ENCODE assay signal across 29 mouse cellular contexts in the genomic region with DNA sequence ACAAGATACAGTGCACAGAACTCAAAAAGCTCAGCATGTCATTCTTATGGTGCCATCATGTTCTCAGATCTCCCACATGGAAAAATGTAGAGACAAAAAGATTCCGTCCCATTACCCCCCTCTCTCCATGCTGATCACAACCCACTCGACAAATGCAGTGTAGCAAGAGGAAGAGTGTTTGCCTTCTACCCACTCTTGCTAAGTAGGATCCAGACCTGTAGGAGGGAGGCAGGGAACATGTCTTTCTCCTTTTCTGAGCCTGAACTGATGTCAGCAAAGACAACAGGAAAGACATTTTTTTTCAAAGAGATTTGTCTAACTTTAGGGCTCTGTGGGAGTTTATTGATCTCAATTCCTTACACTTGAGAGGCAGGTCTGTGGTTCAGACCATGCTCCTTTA.
"Had no signal": no experiment of that assay in that cellular context is flagged by ENCODE, and none has a peak within 500 bp of the region (broad histone marks: within the 10 kb centered on the region; RNA-seq: fewer than 3 reads in every experiment).

No protein-coding gene starts in this region.

- H3K27ac ChIP-seq: limb, embryonic 10.5 days; limb, embryonic 12.5 days; limb, embryonic 13.5 days; limb, embryonic 15.5 days; liver, embryonic 12.5 days; liver, embryonic 13.5 days; liver, embryonic 14.5 days; liver, embryonic 15.5 days; lung, embryonic 15.5 days; macrophage; midbrain, embryonic 10.5 days; midbrain, embryonic 12.5 days; midbrain, embryonic 13.5 days; midbrain, embryonic 15.5 days had no signal

- ATAC-seq: liver, embryonic 12.5 days; liver, postnatal 0 days; lung, postnatal 0 days; midbrain, embryonic 13.5 days; midbrain, embryonic 15.5 days; midbrain, embryonic 16.5 days had no signal

- H3K4me3 ChIP-seq: limb, embryonic 10.5 days; limb, embryonic 12.5 days; limb, embryonic 13.5 days; limb, embryonic 15.5 days; liver, embryonic 12.5 days; liver, embryonic 13.5 days; liver, embryonic 15.5 days; lung, embryonic 15.5 days; megakaryocyte, embryonic 14.5 days; midbrain, embryonic 10.5 days; midbrain, embryonic 12.5 days; midbrain, embryonic 13.5 days; midbrain, embryonic 15.5 days; myocyte had no signal

- DNase-seq: left cerebral cortex, postnatal 4 days; liver; liver, embryonic 13.5 days; liver, postnatal 0 days; lung, adult 18-20 months; lung, adult 2 months; lung, embryonic 14.5 days; lung, postnatal 10 days; lung, postnatal 14 days; lung, postnatal 36 days; lung, postnatal 4 days; midbrain, embryonic 14.5 days had no signal
